Mouse (Mus musculus): ENCODE measurements at regions not wholly inside any gene's neighbourhood (a gene's known extent, or its start where the extent isn't known, plus 50 kb on each side); places are given as distances from the start of the nearest gene placed in this dataset.

DNA sequence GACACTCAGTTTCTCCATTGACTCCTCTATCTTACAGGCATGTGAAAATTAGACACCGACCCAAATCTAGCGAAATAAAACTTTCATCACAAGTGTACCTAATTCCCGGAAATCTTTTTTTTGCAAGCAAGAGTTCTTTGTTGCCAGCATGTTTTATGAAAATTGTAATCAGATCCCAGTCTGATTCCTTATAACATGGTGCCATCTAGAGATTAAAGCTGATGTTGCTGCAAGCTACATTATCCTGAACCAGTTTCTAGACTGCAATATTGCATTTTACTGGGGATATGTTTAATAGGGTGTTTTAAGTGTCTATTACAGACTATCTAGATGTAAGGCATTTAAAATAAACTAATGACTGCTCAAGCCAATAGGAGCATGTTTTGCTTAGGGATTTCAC, 110.9 kb upstream of the Gpc5 start:
- no peak for DNase-seq (ENCODE audit: extremely low read depth, low read depth, low spot score)

DNA sequence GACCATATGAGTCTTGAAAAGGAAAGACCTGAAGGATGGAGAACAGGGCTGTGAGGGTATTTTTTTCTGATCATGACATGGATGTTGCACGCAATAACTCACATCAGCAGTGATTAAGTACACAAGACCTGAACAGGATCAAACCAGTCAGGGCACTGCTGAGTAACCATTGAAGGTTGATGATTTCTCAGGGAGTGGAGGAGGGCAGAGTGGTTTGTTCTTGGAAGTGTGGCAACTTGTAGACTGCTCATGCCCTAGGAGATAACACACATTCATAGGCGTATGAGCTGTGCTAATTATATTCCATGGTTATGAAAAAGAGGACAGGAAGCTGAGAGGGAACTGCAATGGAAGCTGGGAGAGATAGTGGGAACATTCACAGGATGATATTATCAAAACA, 88.8 kb upstream of the Gpc5 start:
- DNase-seq (ENCODE audit: extremely low read depth, low read depth, low spot score), result no peak

DNA sequence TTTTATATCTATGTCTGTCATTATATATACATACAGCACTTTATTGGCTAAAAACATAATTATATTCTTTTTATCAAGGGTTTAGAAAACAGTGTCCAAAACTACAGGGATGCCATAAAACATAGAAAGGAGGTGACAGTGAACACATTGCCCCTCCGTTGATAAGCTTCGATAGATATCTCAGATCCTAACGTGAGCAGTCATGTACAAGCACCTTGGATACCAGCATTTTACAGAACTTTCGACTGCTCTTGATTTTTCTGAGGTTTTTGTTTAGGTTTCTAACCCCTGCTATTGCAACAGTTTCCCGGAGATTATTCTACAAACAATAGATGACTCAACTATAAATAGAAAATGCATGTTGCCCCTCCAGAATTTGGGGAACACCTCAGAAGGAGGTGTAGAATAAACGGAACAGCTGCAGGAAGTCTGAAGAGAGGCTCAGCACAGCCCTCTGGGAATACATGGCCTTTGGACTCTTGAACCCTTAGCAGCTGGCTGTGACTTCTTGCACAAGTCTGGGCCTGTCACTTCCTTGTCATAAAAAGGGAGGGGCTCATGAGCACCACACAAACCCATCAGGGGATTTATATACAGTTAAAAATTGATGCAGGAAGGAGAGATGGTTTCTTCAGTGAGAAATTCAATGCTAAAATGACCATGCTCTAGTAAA, 87.1 kb upstream of the Gpc5 start:
- no peak for DNase-seq (ENCODE audit: extremely low read depth, low read depth, low spot score)

DNA sequence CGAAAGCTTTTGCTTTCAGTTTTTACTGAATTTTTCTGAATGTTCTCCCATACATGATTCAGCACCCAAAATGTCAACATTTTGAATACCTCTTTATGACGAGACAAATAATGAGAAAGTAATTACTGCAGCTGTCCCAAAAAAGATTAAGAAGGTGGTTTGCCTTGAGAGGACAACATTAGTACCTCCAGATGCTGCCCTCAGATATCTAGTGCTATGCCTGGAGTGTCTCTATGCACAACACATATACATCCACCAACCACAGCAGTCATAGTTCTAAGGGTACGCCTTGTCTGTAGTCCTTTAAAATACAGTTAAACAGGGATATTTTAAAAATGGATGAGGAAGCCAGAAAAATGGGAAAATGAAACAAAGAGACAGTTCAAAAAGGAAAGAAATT, 81.1 kb upstream of the Gpc5 start:
- no peak for DNase-seq (ENCODE audit: extremely low read depth, low read depth, low spot score)

DNA sequence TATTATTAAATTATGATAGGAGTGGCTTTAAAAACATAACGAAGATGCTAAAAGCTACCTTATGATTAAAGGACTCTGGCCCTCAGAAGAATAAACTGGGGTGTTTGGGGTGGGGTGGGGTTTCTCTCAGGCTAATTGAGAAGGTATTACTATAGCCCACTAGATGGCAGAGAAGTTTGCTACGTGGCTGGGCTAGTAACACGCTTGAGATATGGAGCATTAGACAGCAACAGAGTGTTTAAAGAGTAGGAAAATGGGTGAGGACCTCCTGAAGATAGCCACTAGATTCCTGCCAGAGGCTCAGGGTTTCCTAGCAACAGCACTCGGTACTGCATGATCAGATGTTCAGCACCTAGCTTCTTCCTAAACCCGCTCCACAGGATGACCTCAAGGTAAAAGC, 76.7 kb upstream of the Gpc5 start:
- no peak for DNase-seq (ENCODE audit: extremely low read depth, low read depth, low spot score)

DNA sequence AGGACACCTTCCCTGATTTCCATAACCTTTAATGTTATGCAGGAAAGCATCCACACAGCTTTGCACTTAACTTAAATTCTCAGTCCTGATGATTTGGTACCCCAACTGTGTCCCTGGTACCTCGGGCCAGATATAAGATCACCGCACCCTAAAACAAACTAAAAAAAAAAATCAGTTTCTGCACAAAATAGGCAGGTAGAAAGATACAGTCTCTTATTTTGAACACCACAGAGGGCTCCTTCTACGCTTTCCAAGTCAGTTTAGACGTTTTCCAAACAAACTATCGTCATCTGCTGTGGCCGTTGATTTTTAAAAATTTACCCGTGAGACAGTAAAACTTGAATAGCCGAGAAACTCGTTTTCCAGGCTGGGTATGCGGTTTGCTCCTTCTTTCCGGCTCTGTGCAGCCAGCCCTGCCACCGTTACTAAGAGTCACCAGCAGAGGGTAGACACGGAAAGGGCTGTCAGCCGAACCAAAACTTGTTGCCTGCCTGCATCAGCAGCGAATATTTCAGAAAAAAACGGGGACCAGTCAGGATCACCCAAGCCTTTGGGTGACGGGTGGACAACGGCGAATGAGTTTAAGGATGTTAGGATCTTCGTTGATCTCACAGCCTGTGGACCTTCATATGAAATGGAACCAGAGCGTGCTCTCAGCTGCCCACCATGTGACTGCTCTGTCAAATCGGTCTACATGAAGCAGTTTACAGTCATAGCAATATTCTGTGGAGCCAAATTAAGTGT, 74.4 kb upstream of the Gpc5 start:
- no peak for DNase-seq (ENCODE audit: extremely low read depth, low read depth, low spot score)

DNA sequence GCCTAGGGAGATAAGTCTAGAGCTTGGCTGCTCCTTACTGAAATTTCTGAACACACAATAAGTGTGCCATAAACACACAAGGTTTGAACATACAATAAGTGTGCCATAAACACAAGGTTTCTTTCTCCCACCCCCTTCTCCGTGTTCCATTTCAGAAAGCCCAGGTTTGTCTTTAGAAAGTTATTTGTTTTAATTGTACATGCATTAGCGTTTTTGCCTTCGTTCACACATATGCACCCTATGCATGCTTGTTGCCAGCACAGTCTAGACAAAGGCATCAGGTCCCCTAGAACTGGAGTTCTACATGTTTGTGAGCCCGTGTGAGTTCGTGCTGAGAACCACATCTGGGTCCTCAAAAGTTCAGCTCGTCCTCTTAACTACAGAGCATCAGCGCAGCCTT, 64.0 kb upstream of the Gpc5 start:
- DNase-seq (ENCODE audit: extremely low read depth, low read depth, low spot score), result no peak

DNA sequence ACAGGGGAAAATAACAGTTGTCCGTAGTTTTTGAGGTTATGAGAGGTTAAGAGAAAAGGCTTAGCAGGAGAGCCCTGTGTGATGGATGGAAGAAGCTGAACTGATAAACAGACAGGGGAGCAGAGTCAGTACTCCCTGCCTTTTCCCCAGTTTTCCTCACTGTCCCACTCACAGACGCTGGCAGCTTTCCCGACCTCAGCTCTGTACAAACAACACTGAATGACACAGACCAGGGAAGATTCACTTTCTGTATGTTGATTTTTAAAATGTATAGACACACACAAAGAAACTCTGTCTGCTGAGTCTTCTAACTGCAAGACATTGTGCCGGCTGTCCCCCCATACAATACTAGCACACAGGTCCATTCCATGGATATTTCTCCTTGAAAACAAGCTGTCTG, 60.3 kb upstream of the Gpc5 start:
- no peak for DNase-seq (ENCODE audit: extremely low read depth, low read depth, low spot score)

DNA sequence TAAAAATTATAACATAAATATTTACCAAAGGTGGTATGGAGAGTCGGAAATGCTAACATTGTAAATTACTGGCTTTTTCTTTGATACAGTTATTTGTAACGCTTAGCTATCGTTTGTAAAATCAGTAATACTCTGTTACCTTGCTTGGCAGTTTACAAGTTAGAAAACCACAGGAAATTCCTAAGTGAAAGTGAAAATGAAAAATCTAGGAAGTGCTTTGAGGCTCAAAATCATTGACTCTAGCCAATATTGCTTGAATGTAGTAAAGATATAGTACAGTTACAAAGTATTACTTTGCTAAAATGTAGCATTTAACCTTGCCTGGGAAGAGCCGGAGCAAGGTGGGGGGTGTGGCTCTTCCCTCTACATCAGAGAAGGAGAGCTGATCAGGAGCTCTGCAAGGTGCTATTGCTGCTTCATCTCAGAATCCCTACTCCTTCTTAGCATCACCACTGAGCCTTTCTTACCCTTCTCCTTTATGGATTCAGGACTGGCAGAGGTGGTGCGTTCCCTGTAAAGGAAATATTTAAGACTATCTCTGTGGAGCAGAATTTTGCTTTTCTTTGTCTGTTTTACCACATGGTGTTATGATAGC, 58.5 kb upstream of the Gpc5 start:
- DNase-seq (ENCODE audit: extremely low read depth, low read depth, low spot score), result no peak

DNA sequence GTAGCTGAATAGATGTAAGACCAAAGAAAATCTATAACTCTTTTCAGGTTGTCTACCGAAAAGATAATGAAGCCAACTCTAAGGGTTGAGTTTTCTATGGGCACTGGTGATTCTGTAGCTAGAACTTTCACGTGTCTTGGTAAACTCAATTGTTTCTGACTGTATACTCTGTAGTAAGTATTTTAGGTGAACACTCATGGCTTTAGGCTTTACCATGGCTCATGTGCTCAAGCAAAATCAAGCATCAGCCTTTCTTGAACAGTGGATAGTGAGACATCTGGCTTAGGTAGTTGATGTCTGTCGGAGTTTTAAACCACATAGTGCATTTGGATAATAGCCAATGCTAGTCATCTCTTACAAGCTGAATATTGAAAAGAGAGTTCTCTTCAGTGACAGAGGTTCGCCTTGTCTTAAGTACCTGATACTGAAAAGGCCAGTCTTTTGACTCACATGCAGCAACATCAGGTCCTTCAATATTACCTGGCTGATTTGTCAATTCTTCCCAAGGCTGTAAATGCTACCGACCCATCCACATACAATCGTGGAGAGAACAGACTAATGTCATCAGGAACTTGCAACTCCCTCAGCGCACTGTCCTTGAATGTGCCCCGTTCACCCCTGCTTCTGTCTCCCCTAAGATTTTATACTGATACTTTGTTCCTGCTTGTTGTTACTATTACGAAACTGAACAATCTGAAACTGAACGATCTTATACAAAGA, 57.1 kb upstream of the Gpc5 start:
- no peak for DNase-seq (ENCODE audit: extremely low read depth, low read depth, low spot score)

DNA sequence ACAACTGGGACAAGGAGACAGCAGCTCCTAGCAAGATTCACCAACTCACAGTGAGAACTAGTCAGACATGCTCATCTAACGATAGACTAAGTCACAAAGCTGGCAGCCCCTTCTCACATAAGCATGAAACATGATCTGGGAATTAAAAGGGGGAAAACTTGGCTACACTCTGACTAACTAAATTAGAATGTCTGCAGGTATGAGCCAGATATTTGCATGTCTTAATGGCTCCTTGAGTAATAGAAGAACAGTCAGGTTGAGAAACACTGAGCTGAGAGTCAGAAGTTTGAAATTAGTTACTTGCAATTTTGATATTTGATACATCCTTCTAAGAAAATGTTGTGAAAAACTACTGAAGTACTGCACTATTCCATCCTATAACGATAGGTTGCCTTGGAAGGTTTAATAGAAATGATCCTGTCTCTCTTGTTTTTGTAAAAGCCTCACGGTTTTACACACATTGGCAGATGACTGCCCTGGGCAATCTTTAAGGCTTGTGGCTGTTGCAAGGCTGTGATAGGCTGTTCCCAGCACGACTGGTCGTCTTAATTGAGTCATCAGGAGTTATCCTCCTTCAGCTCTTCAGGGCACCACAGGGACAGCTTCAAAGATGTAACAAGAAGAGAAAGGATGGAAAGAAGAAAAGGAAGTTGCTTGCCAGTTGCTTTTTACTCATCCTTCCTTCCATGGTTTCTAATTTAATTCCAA, 54.8 kb upstream of the Gpc5 start:
- DNase-seq (ENCODE audit: extremely low read depth, low read depth, low spot score), result no peak

DNA sequence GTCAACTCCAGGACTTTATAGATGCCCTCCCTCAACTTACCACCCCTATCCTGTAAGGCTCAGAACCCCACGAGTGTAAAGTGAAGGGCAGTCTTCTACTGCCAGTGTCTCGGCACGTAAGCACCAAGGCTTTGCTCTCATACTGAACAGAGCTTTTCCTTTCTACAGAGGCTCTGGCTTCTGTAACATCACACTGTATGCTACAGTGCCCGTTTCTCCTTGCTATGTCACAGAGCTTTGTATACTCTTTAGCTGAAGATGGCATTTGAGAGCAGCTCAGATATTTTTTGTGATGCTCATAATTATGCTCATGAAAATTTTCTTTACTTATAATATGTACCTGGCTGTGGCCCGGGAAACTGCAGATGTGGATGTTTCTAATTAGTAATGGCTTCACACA, 53.2 kb upstream of the Gpc5 start:
- DNase-seq (ENCODE audit: extremely low read depth, low read depth, low spot score), result no peak

DNA sequence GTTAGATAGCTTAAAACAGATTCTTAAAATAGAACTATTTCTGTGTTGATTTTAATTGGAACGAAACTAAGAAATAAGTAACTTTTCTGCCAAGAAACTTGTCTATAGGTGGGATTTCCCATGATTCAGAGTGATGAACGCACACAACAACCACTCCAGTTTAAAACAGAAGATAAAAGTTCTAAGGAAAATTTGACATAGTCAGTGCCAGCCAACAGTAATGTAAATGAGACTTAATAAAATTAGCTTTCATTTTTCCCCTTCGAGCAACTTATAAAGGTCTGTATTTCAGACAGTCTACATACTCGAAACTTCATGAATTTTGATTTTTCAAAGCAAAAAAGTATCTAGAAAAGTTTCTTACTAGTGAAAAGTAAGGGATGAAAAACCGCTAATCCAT, 52.5 kb upstream of the Gpc5 start:
- no peak for DNase-seq (ENCODE audit: extremely low read depth, low read depth, low spot score)

DNA sequence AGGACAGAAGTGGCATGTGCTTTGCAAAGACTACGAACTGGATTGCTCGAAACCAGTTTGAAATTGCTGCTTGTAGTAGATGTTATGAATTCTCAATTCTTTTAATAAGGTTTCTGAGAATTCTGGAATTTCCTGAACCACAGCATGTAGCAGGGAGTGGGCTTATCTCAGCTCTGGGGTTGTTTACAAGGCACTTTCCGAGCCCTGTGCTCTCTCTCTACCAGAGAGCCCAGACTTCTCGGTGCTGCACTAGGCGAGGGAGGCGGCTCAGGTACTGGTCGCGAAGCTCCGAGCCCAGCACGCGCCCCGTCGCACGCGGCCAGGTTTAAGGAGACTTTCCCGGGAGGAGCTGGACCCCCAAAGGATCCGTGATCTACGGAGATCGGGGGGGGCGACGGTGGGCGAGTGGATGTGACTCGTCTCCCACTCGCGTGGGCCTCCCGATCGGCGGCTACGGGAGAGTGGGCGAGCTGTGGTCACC, 51.9 kb upstream of the Gpc5 start:
- no peak for DNase-seq (ENCODE audit: extremely low read depth, low read depth, low spot score)

DNA sequence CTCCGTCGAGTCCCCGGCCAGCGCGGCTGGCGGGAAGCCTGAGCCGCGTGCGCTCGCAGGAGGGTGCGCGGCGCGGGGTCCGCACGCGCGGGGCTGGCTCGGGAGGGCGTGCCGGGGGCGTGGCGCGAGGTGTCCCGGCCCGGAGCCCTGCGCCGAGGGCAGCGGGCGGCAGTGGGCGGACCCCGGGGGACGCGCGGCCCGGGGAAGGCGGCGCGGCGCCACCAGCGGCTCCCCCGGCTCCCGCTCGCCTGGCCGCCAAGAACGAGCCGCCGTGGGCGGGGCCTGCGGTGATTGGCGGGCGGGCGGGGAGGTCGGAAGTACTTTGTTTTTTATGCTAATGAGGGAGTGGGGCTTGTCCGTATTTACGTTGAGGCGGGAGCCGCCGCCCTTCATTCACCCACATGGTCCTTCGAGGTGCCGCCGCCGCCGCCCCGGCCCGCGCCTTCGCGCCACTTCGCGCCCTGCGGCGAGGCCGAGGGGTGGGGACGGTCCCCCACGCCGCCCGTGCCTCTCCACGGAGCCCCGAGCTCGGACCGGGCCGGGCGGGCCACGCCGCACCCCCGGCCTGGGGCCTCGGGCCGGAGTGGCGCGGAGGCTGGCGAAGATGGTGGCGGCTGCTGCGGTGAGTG, 51.3 kb upstream of the Gpc5 start:
- peak; percentile 10 for DNase-seq (ENCODE audit: extremely low read depth, low read depth, low spot score)

DNA sequence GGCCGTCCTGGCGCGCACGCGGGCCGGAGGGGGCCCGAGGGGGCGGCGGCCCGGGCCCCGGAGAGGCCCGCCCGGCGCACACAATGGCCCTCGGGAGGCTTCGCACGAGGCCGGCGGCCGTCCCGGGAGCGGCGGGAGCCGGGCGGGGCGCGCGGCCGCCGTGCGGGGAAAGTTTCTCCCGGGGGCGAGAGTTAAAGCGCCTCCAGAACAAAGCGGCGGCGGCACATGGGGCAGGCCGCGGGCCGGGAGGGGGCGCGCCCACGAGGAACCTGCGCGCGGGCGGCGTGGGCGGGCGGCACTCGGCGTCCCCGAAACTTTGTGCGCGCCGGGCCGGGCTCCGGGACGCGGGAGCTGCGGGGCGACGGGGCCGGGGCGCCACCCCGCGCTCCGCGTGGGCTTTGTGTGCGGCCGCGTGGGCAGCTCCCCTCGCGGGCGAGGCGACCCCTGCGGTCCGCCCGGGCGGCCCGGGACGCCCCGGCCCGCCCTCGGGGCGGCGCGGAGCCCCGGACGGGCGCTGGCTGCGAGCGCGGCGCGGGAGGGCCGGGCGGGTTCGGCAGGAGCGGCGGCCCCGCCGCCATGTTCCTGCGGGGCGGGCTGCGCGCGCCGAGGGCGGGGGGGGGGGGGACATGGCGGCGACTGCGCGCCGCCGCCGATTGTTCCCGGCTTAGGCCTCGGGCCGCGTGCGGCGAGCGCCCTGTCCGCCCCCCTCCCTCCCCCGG, 50.5 kb upstream of the Gpc5 start:
- no peak for DNase-seq (ENCODE audit: extremely low read depth, low read depth, low spot score)

DNA sequence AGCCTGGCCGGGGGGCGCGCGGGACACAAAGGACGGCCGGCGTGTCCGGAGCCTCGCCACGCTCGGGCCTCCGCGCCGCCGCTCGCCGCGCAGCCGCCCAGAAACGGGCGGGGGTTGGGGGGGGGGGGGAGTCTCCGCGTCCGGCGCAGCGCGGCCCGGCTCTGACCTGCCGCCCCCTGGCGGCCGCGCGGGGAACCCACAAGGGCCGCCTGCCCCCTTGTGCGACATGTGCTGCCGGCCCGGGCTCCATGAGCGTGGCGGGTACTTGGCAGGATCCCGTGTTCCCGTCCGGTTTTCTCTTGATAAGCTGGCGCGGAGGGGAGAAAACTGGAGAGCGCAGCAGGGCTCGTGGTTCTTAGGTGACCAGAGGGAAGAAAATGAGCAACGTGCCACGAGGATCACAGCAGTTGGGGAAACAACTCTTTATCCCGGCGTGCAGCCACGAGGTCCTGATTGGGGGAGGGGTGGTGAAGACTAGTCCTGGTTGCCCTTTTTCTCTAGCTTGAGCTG, 49.9 kb upstream of the Gpc5 start:
- DNase-seq (ENCODE audit: extremely low read depth, low read depth, low spot score), result peak; percentile 7
